Mouse (Mus musculus): Measurements from ENCODE around the gene Lsm3.

The Lsm3 gene

DNA sequence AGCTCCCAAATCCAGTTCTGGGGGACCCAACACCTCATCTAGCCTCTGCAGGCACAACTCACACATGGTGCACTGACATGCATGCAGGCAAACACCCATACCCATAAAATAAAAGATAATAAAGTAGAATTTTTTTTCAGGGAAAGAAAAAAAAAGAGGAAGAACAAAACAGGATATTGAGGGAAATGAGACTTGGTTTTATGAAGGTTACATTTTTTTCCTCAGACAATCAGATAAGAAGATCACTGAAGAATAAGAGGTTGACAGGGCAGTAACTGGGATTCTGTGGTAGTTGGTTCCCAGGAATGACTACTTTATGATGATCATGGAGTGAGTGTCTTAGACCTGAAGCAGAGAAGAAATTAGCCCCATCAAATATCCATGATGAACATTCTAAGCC, 1.6 kb upstream of the Lsm3 start:
- no peak for DNase-seq

DNA sequence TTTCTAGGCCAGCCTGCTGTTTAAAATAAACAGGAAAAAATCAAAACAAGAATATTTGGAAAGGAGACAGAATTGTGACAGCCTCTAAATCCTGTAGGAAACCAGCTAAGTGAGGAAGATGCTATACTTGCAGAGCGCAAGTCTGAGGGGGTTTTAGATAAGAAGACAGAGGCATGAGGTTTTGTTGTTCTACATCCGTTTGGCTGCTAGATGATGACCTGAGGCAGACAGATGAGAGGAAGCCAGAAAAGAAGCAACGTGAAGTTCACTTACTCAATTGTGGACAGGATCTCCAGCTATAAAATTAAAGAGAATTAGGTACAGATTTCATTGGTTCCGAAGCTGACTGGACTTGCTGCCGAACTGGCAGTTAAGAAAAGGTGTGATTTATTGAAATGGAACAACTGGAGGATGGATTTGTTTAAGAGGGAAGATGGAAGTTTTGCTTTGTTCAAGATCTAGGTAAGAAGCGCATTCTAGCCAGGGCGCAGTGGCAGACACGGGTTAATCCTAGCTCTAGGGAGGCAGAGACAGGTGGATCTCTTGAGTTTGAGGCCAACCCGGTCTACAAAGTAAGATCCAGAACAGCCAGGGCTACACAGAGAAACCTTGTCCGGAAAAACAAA, 878 bp upstream of the Lsm3 start:
- peak; percentile 29 for DNase-seq

GRCm38 (mm10) chr6:91518454-91519020, 2.8 kb downstream of the Lsm3 start:
- no peak for DNase-seq

GRCm38 (mm10) chr6:91522816-91523215, 7.1 kb downstream of the Lsm3 start:
- no peak for DNase-seq

DNA sequence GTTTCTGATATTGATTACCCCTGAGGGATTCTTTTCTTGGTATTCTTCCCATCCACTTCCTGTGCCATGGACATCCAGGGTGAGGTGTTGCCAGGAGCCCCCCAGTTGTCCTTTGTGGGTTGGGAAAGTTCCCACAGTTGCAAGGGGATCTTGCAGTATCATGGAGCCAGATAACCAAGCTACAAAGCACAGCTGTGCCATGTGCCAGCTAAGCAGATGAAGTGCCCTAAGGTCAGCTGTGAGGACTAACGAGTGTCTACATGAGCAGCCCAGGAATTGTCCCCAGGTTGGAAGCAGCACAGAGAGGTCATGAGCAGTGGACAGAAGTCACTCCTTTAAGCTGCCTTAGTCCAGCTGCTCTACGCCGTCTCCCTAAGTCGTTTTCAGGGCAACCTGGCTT, 9.8 kb downstream of the Lsm3 start:
- no peak for DNase-seq

- peak; percentile 49 for DNase-seq
Measured at GRCm38 (mm10) chr6:91527227-91527860, 11.6 kb downstream of the Lsm3 start.

GRCm38 (mm10) chr6:91528265-91528664, 12.5 kb downstream of the Lsm3 start:
- no peak for DNase-seq

DNA sequence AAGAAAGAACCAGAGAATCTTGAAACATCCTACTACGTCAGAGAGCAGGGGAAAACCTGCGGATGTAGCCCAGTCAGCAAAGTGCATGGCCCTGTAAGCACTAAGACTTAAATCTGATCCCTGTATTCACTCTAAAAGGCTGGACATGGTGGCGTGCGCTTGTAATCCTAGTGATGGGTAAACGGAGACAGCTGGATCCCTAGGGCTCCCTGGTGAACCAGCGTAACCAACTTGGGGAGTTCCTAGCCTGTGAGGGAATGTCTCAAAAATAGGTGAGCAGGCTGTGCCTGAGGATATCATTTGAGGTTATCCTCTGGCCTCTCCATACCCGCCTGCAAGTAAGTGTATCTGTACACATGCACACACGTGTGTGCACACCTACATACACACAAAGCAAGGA, 14.9 kb downstream of the Lsm3 start:
- DNase-seq = no peak

DNA sequence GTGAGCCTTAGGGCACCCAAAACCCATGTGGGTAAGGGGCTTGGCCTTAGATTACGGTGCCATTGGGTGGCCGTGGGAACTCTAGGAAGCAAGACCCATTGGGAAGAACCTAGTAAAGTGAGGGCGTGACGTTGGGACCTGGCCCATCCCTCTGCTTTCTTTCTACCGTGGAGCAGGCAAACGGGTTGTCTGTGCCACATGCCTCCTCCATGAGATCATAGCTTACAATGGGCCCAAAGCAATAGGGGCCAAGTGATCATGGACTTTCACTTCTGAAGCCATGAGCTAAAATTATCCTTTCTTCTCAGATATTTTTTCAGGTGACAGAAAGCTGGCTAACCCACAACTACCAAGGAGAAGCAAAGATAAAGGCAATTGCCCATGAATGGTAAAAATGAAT, 15.5 kb downstream of the Lsm3 start:
- no peak for DNase-seq

DNA sequence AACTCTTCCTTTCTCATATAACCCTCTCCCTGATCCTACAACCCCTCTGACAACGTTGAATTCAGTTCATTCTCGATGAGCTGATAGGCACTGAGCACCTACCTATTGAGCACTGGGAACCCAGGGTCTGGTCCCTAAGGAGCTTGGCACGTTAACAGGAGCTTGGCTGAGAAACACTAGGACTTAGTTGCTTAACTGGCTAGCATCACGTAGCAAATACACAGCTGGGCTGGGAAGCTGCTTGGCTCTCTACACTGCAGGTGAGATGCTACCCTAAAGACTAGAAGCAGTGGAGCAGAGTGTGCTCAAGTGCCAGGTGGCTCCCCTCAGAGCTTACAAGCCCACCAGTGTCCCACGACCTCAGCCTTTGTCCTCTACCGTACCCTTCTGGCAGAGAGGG, 16.9 kb downstream of the Lsm3 start:
- no peak for DNase-seq

GRCm38 (mm10) chr6:91533359-91533758, 17.6 kb downstream of the Lsm3 start:
- DNase-seq = peak; percentile 80

- peak; percentile 44 for DNase-seq
Measured at GRCm38 (mm10) chr6:91533771-91534170, 18.0 kb downstream of the Lsm3 start.

- peak; percentile 27 for DNase-seq
Measured at GRCm38 (mm10) chr6:91534268-91534667, 18.5 kb downstream of the Lsm3 start.

DNA sequence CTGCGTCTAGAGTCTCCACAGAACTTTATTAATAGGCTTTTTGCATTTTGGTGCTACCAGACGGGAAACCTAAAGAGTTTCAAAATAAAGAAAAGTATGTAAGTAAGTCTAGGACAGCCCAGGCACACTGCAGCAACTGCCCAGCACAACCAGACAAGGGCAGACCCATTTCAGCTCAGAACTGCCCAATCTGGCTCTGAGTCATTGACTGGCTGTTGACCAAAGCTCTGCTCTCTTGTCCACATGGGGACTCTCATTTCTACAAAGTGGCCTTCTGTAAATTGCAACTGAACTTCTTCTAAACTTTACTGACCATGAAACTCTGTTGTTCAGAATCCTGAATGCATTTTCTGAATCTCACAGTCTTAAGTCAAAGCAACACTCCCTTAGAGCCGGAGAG, 19.5 kb downstream of the Lsm3 start:
- no peak for DNase-seq

DNA sequence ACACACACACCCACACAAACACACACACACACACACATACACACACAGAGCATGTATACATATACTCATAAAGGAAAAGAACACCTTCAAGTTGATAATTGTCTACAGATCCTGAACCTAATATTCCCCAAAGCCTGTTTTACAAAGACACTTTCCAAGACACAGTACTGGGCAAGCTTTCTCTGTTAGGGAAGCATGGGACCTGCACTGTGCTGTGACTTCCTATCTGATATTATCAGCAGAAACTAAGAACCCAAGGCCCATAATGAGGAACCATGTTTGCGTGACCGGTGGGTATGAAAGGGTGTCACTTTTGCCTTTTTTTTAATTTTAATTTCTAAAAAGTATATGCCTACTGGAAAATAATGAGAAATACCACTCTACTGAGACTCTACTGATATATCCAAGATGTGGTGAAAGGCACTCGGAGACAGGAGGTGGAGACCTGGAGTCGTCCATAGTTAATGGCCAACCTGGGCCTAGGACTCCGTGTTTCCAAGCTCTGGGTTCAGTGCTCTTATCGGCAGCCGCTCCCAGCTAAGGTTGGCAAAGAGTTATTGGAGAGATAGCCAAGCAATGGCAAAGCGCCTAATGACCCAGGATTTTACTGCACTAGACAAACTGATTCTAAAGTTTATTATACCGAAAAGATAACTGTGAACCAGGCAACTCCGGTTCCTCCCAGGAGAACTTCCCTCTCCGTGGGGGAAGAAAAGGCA, 20.5 kb downstream of the Lsm3 start:
- no peak for DNase-seq

GRCm38 (mm10) chr6:91541276-91541675, 25.5 kb downstream of the Lsm3 start:
- no peak for DNase-seq

GRCm38 (mm10) chr6:91543056-91543455, 27.3 kb downstream of the Lsm3 start:
- DNase-seq = no peak

DNA sequence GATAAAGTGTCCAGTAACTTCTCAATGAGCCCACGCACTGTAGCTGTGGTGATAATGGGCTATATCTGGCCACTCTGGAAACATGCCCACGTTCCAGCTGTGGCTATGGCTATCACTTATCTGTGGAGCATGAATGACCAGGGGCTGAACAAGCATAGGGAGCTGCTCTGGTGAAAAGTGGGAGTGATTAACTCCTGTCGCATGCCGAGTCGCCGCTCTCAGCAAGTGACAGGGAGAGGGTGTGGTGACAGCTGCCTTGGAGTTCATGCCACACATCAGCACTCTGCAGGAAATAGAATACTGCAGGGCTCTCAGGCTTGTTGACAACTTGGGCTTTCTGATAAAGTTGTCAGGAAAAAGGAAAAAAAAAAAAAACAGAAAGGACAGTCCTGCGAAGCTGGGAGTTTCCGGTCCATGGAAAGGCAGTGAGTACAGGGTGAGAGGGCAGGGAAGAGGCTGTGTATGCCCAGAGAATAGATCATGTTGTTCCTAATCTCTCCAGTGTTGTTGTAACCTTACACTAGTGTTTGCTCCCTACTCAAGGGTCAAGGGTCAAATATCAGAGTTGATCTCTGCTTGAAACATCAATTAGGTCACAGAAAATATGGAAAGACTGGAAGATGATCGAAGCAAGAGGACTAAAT, 30.6 kb downstream of the Lsm3 start:
- peak; percentile 35 for DNase-seq

GRCm38 (mm10) chr6:91547313-91547712, 31.6 kb downstream of the Lsm3 start:
- no peak for DNase-seq

- DNase-seq = no peak
Measured at GRCm38 (mm10) chr6:91549621-91550020, 33.9 kb downstream of the Lsm3 start.

- DNase-seq = no peak
Measured at GRCm38 (mm10) chr6:91551671-91552070, 35.9 kb downstream of the Lsm3 start.

GRCm38 (mm10) chr6:91552693-91553092, 37.0 kb downstream of the Lsm3 start:
- DNase-seq = no peak

- no peak for DNase-seq
Measured at GRCm38 (mm10) chr6:91558565-91558964, 42.8 kb downstream of the Lsm3 start.
